Mouse (Mus musculus) hindbrain, embryonic 12.5 days (tissue): ENCODE measurements around the gene Slc45a1. TPM values are rescaled to one million over a fixed set of nuclear protein-coding genes. Genes with fewer than 3 reads are reported as not detected.

Source experiments
- ATAC-seq: fragments of 200-750 bp; cut with Nextera tagmentation; 2 replicates; pipeline ENCODE4 v1.8.0; 2017; ENCODE audit warnings: moderate TSS enrichment; ENCODE audit not compliant: low FRiP score
- H3K27ac ChIP-seq: fragments of 300-500 bp; sonication (generic); 2 replicates; pipeline ENCODE4 v1.5.1; 2016; ENCODE audit warnings: mild to moderate bottlenecking
- H3K27me3 ChIP-seq: fragments of 300-500 bp; sonication (generic); 2 replicates; pipeline ENCODE4 v1.6.1; 2016; ENCODE audit warnings: mild to moderate bottlenecking
- H3K36me3 ChIP-seq: fragments of 300-500 bp; sonication (generic); 2 replicates; pipeline ENCODE4 v1.6.1; 2016; ENCODE audit warnings: mild to moderate bottlenecking
- H3K4me1 ChIP-seq: fragments of 300-500 bp; sonication (generic); 2 replicates; pipeline ENCODE4 v1.6.1; 2016
- H3K4me2 ChIP-seq: fragments of 300-500 bp; sonication (generic); replicated peaks from 2 replicates; pipeline ENCODE4 v1.6.1; 2016; ENCODE audit warnings: mild to moderate bottlenecking
- H3K4me3 ChIP-seq: fragments of 300-500 bp; sonication (generic); 2 replicates; pipeline ENCODE4 v1.5.1; 2016; ENCODE audit warnings: mild to moderate bottlenecking
- H3K9ac ChIP-seq: fragments of 300-500 bp; sonication (generic); 2 replicates; pipeline ENCODE4 v1.6.1; 2016; ENCODE audit warnings: mild to moderate bottlenecking, moderate library complexity
- H3K9me3 ChIP-seq: fragments of 300-500 bp; sonication (generic); replicated peaks from 2 replicates; pipeline ENCODE4 v1.6.1; 2016; ENCODE audit warnings: mild to moderate bottlenecking
- whole genome bisulfite sequencing: fragments of 180-500 bp; shearing (Covaris S2); methylation state at CpG from one replicate; pipeline ENCODE4 v1.1.7; 2016; 5-methylcytosine and 5-hydroxymethylcytosine counted together
- polyA plus RNA-seq: library from polyadenylated mRNA; unstranded; fragments of >200 nt; fragmentation: Nextera tagmentation; extraction: Ambion mirVana; gene quantifications from 2 replicates; pipeline ENCODE4 v1.2.1, GENCODE M21; 2016

Gene Slc45a1
- polyA plus RNA-seq, 1 experiment from 2014 or later: 12.4 TPM

DNA sequence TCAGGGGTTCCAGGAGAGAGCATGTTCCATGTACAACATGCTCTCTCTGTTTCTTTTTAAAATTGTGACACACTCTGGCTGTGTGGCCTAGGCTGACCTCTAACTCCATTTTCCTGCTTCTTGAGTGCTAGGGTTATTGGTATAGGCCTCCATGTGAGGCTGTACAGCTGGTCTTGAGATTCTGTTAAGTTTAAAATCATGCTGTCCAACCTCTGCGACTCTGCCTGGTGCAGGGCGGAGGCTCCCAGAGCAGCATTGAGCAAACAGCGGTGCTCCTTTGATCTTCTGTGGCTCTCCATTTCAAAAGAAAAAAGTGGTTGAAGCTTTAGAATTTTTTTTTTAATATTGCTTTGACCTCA, 68.2 kb downstream of the Slc45a1 start:
- peaks cover 41% of the 10 kb centered on the region for H3K4me1 ChIP-seq
- 0 out of 2 replicates have a peak overlapping the region, but pooled peaks have one; percentile 6 for H3K4me2 ChIP-seq
- no peaks in the 10 kb centered on the region for H3K36me3 ChIP-seq
- no peaks in the 10 kb centered on the region for H3K9me3 ChIP-seq
- no peak overlapping the region for H3K4me3 ChIP-seq
- ATAC-seq: no peak
- WGBS: 63% methylated on average over 3 of the region's 3 CpGs
- no peaks in the 10 kb centered on the region for H3K27me3 ChIP-seq
- peak overlapping the region; percentile 70 for H3K27ac ChIP-seq
- no peak overlapping the region for H3K9ac ChIP-seq

GRCm38 (mm10) chr4:150582966-150583776, 68.8 kb downstream of the Slc45a1 start:
- no peaks in the 10 kb centered on the region for H3K27me3 ChIP-seq
- H3K4me1 ChIP-seq: peaks cover 41% of the 10 kb centered on the region
- peak overlapping the region; percentile 70 for H3K27ac ChIP-seq
- no peak for ATAC-seq
- H3K36me3 ChIP-seq: no peaks in the 10 kb centered on the region
- H3K4me2 ChIP-seq: 0 out of 2 replicates have a peak overlapping the region, but pooled peaks have one; percentile 6
- 52% methylated on average over 13 of the region's 13 CpGs for WGBS
- no peaks in the 10 kb centered on the region for H3K9me3 ChIP-seq
- H3K9ac ChIP-seq: no peak overlapping the region
- no peak overlapping the region for H3K4me3 ChIP-seq

- no peak for ATAC-seq
- H3K4me2 ChIP-seq: no peak overlapping the region
- 77% methylated on average over 10 of the region's 10 CpGs for WGBS
These were observed 69.8 kb downstream of the Slc45a1 start for GRCm38 (mm10) chr4:150581931-150582723.

More at GRCm38 (mm10) chr4:150581931-150582723, 69.8 kb downstream of the Slc45a1 start:
- Histone ChIP-seq H3K9me3 (no peaks in the 10 kb centered on the region), H3K4me3 (no peak overlapping the region), H3K27me3 (no peaks in the 10 kb centered on the region), H3K4me1 (peaks cover 35% of the 10 kb centered on the region), H3K27ac (0 out of 2 replicates have a peak overlapping the region, but pooled peaks have one; percentile 13), H3K9ac (no peak overlapping the region), H3K36me3 (no peaks in the 10 kb centered on the region)

Other genes starting within 250 kb of the Slc45a1 start
- gene Errfi1, start 201.7 kb upstream of the Slc45a1 start, polyA plus RNA-seq: 29.9 and 31.2 TPM in 2 replicates